In genomic region chr17:7619641-7620040, GRCm38 (mm10) we compare ENCODE assay signal across 29 mouse cellular contexts.
DNase-seq lines count a peak whose midpoint lies in the region; ATAC-seq and TF ChIP-seq lines count a peak whose summit lies in the region.
"Had no signal": no experiment of that assay in that cellular context is flagged by ENCODE, and none has a peak within 500 bp of the region (broad histone marks: within the 10 kb centered on the region; RNA-seq: fewer than 3 reads in every experiment).

No protein-coding gene starts in this region.

- no peak for TF ChIP-seq CTCF in lung, postnatal 0 days (IDR thresholded peaks at IDR 0.05)

- H3K9me3 ChIP-seq in lung, postnatal 0 days (ENCODE audit: low read length) = no peaks in the 10 kb centered on the region
- H3K9me3 ChIP-seq: heart, embryonic 15.5 days; kidney, embryonic 15.5 days; limb, embryonic 13.5 days; midbrain, embryonic 12.5 days; neural tube, embryonic 12.5 days; stomach, embryonic 15.5 days had no signal

- no peak for TF ChIP-seq EP300 in lung, postnatal 0 days (IDR thresholded peaks at IDR 0.05)

- H3K9ac ChIP-seq in lung, postnatal 0 days (replicated peaks; ENCODE audit: low read depth) = no peak overlapping the region
- H3K9ac ChIP-seq: heart, embryonic 15.5 days; hindbrain, embryonic 14.5 days; kidney, embryonic 15.5 days; limb, embryonic 13.5 days; liver, embryonic 14.5 days; midbrain, embryonic 12.5 days; neural tube, embryonic 12.5 days; stomach, embryonic 15.5 days had no signal

- no peak overlapping the region for H3K27ac ChIP-seq in lung, postnatal 0 days (ENCODE audit: low read length)
- H3K27ac ChIP-seq: heart, adult 2 months; heart, embryonic 15.5 days; hindbrain, embryonic 14.5 days; kidney, embryonic 15.5 days; limb, embryonic 13.5 days; liver, embryonic 14.5 days; midbrain, embryonic 12.5 days; neural tube, embryonic 12.5 days; stomach, embryonic 15.5 days had no signal

- H3K36me3 ChIP-seq in lung, postnatal 0 days (ENCODE audit: insufficient read depth, low read length) = no peaks in the 10 kb centered on the region
- H3K36me3 ChIP-seq: heart, embryonic 15.5 days; kidney, embryonic 15.5 days; limb, embryonic 13.5 days; midbrain, embryonic 12.5 days; neural tube, embryonic 12.5 days; stomach, embryonic 15.5 days had no signal

- no peak for ATAC-seq in lung, postnatal 0 days
- ATAC-seq: CD4-positive, CD25-positive, alpha-beta regulatory T cell, adult 4 months; forebrain, embryonic 14.5 days; inflammation-experienced regulatory T-cells, adult 6 months had no signal

- no peaks in the 10 kb centered on the region for H3K4me1 ChIP-seq in lung, postnatal 0 days (ENCODE audit: insufficient read depth, low read depth, low read length)
- H3K4me1 ChIP-seq: heart, embryonic 15.5 days; kidney, embryonic 15.5 days; limb, embryonic 13.5 days; megakaryocyte, embryonic 14.5 days; midbrain, embryonic 12.5 days; neural tube, embryonic 12.5 days; stomach, embryonic 15.5 days had no signal

- no peaks in the 10 kb centered on the region for H3K27me3 ChIP-seq in lung, postnatal 0 days (replicated peaks; ENCODE audit: insufficient read depth, low read length)
- H3K27me3 ChIP-seq: heart, embryonic 15.5 days; kidney, embryonic 15.5 days; limb, embryonic 13.5 days; megakaryocyte, embryonic 14.5 days; midbrain, embryonic 12.5 days; neural tube, embryonic 12.5 days; stomach, embryonic 15.5 days had no signal

- peak; percentile 42 to 45 for DNase-seq in heart, adult 18-20 months
- DNase-seq in heart, postnatal 25 days (ENCODE audit: low spot score) = no peak
- peak; percentile 10 for DNase-seq in lung, postnatal 36 days
- no peak for DNase-seq in lung, postnatal 0 days (ENCODE audit: low spot score)
- peak; percentile 71 for DNase-seq in gastrocnemius, adult 18-20 months (ENCODE audit: low spot score)
- DNase-seq in gastrocnemius, postnatal 25 days = peak; percentile 31
- no peak for DNase-seq in ovary, postnatal 10 days (ENCODE audit: low spot score)
- no peak for DNase-seq in spleen, adult 18-20 months
- DNase-seq: adrenal gland, postnatal 25 days; cerebellum, adult 18-20 months; cerebellum, postnatal 14 days; kidney, adult 11 months; kidney, postnatal 25 days; lung, adult 2 months; right cerebral cortex, postnatal 4 days had no signal

- WGBS in lung, postnatal 0 days = 55% methylated on average over 5 of the region's 5 CpGs

- intact Hi-C loops in heart, postnatal 25 days (cut with DNase I) = no loop called here

- no peak overlapping the region for H3K4me2 ChIP-seq in lung, postnatal 0 days (replicated peaks; ENCODE audit: low read depth, low read length)
- H3K4me2 ChIP-seq: heart, embryonic 15.5 days; hindbrain, embryonic 14.5 days; kidney, embryonic 15.5 days; limb, embryonic 13.5 days; midbrain, embryonic 12.5 days; neural tube, embryonic 12.5 days; stomach, embryonic 15.5 days had no signal

- no peak overlapping the region for H3K4me3 ChIP-seq in lung, postnatal 0 days (ENCODE audit: low read depth, low read length)
- H3K4me3 ChIP-seq: heart, adult 2 months; heart, embryonic 15.5 days; kidney, embryonic 15.5 days; limb, embryonic 13.5 days; megakaryocyte, embryonic 14.5 days; midbrain, embryonic 12.5 days; myocyte; neural tube, embryonic 12.5 days; stomach, embryonic 15.5 days had no signal

Comparison
In these comparisons a context has a peak if more than half of its experiments do, and no peak if none do; other contexts are left out.
1. DNase-seq: peak in heart, adult 18-20 months (2 of 2), lung, postnatal 36 days (single experiment), gastrocnemius, adult 18-20 months (single experiment) and gastrocnemius, postnatal 25 days (single experiment); none in heart, postnatal 25 days (single experiment), lung, postnatal 0 days (single experiment), ovary, postnatal 10 days (single experiment) and spleen, adult 18-20 months (0 of 2).